Mouse (Mus musculus) mature B cell (primary cell): ENCODE measurements around the gene Vil1.

Source experiments
- in situ Hi-C: fragments of 300-500 bp; cut with MboI; formaldehyde crosslinking; loops from 2 replicates; pipeline ENCODE4 v1.14.3; 2019

Vil1 gene

DNA sequence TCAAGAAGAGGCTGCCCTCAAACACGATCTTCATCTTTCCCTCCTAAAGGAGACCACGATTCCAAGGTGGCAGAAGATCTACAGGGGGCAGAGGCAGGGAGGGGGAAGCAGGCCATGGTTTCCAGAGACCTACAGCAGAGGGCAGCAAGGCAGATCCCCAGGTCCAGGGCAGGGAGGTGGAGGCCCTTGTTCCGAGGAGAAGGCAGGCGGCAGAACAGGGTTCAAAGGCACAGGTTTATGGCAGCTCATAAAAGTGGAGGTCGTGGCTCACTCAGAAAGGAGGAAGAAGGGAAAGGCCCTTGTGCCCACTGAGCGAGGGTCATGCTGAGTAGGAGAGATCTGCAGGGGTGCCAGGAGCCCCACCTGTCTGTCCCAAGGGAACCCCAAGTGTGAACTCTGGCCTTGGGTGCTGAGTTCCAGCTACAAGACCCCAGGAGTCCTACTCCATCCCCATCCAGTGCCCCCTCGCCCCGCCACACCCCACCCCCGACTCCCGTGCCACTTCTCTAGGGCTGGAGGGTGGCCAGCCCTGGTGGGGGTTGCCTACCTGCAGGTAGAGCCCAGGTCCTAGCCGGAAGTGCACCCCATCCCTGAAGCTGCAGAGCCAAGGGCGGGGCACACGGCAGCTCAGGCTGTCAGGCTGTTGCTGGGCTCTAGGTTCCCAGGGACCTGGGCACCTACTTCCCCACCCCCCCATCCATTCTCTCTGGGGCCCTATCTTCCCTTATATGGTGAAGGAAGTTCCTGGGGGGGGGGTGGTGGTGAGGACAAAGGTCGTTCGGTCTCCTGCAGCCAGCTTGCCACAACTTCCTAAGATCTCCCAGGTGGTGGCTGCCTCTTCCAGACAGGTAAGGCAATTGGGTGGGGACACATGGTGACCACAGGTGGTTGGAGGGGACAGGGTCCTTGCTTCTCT, at the start of gene Vil1:
Gene Vil1, plus strand, starts transcription at position 788 of the 916 bp plus-strand sequence.
- in situ Hi-C loops, result no loop called here

DNA sequence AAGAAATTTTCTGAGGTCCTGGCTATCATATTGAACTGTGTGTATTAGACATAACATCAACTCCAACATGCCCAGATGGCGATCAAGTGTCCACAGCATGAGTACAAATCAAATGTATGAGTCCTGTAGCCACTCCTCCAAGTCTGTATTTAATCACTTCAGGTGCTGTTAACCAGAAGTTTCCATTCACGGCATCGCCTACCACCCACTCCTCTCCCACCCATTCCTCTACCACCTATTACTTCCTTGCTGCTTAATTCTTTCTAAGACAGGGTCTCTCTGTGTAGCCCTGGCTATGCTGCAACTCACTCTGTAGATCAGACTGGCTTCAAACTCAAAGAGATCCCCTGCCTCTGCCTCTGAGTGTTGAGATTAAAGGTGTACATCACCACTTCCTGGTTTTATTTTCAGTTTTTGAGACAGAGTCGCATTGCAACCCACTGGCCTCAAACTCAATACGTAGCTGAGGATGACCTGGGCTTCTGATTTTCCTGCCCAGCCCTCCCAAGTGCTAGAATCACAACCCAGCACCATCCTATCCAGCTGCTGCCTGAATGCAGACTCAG, 49.1 kb upstream of the Vil1 start:
- in situ Hi-C loops, result no loop called here

DNA sequence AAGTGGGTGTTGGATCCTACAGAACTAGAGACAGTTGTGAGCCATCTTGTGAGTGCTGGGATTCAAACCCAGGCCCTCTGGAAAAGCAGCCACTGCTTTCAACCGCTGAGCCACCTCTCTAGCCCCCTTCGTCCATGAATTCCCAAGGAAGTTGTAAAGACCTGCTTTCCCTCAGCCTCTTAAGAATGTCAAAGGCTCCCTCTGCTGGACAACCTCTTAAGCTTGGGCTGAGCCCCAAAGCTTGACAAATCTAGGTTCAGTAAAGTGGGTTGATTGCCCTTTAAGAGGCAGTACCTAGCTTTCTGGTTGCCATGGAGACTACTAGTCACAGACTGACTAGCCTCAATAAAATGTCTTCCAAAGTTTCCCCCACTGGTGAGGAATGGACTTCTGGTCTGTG, 47.4 kb upstream of the Vil1 start, which contains the start of gene Catip:
Gene Catip, plus strand, starts transcription at position 297 of the 400 bp plus-strand sequence.
- in situ Hi-C loops, result no loop called here

DNA sequence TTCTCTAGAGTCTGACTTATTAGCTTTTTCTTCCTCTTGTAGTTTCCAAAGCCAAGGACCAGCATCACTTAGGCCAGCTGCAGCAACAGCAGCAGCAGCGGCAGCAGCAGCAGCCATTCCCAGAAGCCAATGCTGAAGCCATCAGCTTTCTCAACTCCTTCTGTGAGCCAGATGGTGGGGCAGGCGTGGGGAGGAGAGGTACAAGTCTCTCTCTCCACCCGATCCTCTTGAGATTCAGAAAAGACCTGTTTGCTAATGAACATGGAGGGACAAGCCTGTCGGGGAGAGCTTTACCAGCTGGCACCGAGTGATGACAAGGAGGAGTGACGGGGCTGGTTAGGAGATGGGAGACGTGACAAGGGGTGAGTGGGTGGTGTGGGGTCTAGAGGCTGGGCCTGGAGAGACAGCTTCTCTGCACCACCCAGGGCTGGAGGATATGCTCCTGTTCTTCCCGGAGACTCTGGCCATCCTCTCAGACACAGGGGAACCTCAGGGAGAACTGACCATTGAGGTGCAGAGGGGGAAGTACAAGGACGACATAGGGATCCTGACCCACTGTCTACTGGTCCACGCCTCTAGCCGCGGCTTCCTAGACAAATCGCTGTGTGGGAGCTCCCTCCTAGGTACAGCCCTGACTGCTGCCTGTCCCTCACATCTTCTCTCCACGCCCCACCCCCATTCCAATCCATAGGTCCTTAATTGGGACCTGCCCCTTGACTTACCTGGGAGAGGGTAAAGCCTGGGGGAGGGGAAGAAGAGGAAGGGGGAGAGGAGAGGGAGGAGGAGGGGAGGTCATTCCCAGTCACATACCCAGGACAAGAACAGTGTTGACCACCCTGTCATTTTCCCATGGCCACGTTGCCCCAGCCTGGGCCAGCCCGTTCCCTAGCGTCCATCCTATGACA, 46.6 kb upstream of the Vil1 start:
- in situ Hi-C loops, result no loop called here

DNA sequence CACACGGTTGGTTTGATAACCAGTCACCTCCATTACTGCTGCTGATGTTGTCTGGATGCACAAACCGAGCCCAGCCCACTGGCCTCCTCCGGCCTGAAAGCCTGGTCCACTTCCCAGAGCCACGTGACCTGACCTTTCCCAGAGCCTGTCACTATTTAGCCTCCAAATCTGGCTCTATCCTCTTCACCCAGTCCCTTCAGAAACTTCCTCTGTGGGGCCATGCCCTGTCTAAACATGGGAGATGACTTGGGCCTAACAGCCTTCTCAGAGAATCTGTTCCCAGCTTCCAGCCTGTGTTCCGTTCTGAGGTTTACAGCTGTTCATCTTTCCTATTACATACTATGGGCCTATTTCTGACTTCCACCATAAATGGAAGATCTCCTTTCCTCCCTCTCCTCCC, 45.7 kb upstream of the Vil1 start:
- in situ Hi-C loops, result no loop called here

DNA sequence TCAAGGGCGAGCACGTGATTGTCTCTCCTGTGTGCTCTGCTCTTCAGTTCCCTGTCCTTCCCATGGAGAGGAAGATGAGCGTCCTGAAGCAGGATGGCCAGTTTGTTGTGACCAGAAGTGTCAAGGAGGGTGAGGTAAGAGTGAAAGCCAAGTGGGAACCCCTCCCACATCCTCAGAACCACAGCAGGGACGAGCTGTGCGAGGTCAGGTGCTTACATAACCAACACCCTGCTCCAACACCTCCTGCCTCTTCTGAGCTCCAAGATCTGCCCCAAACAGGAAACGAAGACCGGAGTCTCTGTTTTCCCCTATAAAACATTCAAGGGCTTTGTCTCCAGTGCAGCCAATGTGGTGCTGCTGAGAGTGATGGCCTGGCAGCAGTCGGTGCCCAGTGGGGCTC, 44.9 kb upstream of the Vil1 start:
- in situ Hi-C loops, result no loop called here

DNA sequence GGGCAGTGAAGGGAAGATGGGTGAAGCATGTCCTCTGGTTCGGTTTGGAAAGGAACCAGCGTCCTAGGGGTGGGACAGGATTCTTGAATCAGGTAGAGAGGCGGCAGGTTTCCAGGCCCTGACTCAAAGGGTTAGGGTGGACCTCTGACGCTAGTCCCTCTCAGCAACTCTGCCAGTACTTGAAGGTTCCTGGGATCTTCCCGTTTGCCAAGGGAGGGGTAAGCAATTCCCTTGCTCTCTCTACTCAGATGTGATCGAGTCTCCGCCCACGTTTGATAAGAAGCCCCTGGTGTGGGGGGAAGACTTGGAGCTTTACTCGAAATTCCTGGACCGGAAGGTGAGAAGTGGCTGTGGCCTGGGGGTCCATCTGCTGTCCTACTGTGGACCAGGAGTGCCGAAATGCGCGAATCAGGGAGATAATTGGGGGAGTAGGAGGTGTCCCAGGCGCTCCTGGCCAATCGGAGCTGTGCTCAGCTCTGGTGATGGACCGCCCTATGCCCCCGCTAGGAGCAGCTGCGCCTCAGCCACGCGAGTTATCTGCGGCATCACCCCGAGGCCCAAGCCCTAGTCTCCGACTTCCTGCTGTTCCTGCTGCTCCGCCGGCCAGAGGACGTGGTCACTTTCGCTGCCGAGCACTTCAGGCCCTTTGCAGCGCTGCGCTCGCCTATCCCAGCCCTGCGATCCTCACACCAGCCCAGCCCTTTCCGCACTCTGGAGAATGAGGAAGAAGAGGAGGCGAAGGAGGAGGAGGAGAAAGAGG, 41.1 kb upstream of the Vil1 start:
- in situ Hi-C loops, result no loop called here

DNA sequence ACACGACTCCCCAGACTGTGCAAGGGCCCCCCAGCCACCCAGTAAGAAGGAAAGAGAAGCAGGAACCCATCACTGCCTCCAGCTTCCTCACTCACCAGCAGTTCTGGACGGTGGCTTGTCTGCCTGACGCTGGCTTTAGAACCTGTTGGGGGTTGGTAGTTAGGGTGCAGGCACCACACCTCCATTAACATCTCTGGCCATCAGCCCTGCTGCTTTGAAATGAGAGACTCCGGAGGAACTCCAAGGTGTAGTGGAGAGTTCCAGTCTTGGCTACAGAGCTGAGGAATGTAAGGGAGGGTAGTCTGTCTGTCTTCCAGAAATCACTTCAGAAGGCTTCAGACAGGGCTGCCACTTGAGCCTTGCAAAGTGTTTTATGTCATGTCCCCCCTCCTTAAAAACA, 39.1 kb upstream of the Vil1 start:
- in situ Hi-C loops, result no loop called here

DNA sequence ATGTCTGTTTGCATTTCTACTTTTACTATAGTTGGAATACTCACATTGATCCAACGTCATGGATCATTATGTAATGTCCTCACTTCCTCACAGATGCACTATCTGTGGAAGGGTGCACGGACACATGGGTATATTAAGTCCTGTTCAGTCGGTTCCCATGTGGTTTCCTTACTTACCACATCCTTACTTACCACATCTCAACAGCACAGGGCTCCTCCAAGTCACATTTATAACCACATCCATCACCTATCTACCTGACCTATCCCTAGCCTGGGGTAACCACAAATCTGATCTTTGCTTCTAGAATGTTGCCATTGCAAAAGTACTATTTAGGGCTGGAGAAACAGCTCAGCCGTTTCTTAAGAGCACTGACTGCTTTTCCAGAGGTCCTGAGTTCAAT, 35.8 kb upstream of the Vil1 start:
- in situ Hi-C loops, result no loop called here

DNA sequence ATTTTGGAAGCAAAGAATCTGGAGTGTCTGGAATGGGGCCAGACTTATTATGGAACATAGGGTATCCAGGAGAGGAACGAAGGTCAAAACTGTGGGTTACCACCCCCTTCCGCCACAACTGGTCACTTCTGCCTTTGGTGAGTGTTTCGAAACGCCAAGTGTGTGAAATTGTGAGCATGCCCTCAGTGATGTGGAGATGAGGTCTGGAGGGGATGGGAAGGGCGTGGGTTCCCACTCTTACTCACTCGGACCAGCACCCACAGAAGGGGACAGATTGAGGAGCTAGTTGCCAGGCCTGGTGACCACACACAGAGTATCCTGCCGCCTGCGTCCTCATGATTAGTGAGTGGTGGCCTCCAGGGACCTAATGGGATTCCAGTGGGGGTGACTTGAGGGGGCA, 34.2 kb upstream of the Vil1 start, which contains the start of gene Slc11a1:
Gene Slc11a1, plus strand, starts transcription at position 216 of the 400 bp plus-strand sequence.
- in situ Hi-C loops, result no loop called here

DNA sequence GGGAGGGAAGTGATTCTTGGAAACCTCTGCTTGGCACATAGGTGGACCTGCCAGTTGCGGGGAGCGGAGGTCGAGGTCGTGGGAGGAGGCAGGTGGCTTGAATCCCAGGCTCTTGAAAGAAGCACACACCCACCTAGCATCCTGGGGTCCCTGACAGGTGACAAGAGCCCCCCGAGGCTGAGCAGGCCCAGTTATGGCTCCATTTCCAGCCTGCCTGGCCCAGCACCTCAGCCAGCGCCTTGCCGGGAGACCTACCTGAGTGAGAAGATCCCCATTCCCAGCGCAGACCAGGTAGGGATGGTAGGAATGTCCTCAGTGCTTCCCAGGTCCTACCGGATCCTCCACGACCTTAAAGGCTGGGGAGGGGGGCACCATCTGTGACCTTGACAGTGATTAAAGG, 33.6 kb upstream of the Vil1 start:
- in situ Hi-C loops, result no loop called here

DNA sequence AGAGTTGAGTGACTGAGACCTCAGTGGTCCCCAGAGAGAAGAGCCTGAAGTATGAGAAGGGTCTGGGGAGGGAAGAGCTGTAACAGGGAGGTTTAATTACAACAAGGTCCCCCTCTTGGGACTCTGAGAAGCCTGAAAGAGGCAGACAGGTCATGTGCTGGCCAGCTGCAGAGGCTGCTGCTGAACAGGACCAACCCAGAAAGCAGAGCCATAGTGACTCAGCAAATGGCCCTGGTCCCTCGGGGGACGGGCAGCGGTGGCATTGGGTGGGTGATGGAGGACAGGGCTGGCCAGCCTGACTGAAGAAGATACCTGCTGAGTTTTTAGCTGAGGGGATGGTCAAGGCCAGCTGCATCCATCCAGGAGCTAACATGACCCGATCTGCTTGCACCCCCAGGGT, 32.8 kb upstream of the Vil1 start:
- in situ Hi-C loops, result no loop called here

DNA sequence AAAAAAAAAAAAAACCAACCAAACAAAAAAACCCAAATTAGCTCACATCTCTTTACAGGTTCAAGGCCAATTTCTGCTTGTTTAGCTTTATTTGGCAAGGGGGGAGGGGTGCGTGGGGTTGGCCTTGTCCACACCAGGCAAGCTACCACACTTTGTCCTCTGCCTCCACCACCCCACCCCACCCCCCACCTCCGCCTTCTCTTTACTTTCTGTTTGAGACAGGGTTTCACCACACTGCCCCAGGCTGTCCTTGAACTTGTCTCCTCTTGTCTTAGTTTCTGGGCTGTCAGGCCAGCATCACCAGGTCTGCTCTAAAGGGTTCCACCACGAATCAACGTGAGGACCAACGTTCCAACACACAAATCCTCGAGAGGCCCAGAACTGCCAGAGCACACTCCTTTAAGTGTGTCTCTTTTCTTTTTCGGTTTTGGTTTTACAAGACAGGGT, 30.1 kb upstream of the Vil1 start:
- in situ Hi-C loops, result no loop called here

DNA sequence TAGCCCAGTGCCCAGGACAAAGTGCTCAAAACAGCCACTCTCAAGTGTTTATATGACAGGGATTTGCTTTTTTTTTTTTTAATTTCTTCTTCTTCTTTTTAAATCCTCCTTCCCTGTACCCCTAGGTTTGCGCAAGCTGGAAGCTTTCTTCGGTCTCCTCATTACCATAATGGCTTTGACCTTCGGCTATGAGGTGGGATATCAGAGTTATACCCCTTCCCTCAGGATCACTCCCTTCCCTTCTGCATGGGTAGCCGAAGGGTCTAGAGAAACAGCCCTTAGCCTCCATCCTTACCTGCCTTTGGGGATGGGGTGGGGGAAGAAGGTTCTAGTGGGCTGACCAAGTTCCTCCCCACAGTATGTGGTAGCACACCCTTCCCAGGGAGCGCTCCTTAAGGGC, 28.7 kb upstream of the Vil1 start:
- in situ Hi-C loops, result no loop called here

DNA sequence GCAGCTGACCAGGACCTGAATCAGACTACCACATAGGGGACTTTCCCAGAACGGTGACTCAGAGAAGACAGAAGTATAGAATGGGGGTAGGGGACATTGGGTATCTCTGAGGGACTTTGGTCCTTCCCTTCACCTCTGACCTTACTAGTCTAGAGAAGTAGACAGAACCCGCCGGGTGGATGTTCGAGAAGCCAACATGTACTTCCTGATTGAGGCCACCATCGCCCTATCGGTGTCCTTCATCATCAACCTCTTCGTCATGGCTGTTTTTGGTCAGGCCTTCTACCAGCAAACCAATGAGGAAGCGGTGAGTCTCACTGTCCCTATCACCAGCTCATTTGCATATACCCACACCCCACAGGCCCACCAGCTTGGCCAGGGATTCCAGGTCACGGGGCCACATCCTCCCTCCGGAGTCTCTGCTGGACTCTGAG, 27.6 kb upstream of the Vil1 start:
- in situ Hi-C loops, result no loop called here

DNA sequence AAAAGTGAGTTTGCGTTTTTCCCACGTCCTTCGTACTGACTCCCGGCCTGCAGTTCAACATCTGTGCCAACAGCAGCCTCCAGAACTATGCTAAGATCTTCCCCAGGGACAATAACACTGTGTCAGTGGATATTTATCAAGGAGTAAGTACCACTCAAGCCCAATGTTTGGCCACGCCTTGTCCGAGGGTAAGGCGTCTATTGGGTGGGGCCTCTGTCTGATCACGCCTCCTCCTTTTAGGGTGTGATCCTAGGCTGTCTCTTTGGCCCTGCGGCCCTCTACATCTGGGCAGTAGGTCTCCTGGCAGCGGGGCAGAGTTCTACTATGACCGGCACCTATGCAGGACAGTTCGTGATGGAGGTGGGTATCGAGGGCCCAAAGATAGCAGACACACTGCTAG, 25.8 kb upstream of the Vil1 start:
- in situ Hi-C loops, result no loop called here

DNA sequence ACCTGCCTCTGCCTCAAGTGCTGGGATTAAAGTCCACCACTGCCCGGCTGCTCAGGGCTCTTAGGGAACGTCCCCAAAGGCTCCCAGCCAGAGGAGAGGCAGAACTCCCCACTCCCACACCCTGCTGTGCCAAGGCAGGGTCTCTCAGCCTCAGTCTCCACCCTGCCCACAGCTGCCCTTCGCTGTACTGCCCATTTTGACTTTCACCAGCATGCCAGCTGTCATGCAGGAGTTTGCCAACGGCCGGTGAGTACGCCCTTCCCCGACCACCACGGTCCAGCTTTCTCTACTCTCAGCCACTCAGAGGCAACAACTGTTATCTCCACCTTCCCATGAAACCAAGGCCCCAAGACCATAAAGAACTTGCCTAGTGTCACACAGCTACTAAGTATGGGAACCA, 24.7 kb upstream of the Vil1 start:
- in situ Hi-C loops, result no loop called here

DNA sequence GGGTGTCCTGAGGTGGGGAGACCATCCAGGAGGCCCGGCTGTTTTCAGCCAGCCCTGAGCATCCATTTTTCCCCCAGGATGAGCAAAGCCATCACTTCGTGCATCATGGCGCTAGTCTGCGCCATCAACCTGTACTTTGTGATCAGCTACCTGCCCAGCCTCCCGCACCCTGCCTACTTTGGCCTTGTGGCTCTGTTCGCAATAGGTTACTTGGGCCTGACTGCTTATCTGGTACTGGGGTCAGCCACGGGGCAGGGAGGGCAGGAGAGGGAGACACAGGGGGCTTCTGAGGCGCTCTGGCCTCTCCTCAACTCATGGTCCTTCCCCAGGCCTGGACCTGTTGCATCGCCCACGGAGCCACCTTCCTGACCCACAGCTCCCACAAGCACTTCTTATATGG, 24.1 kb upstream of the Vil1 start:
- in situ Hi-C loops, result no loop called here

DNA sequence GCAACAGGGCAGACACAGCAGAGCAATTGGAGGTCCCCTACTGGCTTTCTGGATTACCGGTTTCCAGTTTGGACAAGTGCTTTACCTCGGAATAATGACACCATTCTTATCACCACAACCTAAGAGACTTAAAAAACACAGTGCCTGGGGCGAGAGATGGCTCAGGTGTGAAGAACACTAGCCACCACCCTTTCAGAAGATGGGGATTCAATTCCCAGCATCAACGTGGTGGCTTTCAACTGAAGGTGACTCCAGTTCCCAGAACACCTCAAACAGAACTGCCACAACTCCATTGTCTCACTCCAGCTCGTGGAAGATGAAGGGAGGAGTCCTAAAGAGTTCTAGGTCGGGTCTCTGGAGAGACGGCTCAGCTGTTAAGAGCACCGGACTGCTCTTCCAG, 23.6 kb upstream of the Vil1 start:
- in situ Hi-C loops, result no loop called here

DNA sequence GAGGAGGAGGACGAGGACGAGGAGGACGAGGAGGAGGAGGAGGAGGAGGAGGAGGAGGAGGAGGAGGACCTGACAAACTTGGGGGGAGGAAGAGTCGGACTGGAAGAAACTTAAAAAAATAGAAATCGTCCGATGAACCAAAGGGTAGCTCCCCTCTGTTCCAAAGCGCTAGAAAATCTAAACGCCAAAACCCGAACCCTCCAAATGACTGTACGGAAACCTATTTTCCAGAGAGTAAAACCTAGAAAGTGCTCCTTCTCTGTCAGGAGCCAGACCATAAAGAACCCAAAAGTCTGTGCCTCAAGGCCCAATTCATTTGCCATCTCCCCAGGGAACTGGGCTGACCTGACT, 22.8 kb upstream of the Vil1 start:
- in situ Hi-C loops, result no loop called here

DNA sequence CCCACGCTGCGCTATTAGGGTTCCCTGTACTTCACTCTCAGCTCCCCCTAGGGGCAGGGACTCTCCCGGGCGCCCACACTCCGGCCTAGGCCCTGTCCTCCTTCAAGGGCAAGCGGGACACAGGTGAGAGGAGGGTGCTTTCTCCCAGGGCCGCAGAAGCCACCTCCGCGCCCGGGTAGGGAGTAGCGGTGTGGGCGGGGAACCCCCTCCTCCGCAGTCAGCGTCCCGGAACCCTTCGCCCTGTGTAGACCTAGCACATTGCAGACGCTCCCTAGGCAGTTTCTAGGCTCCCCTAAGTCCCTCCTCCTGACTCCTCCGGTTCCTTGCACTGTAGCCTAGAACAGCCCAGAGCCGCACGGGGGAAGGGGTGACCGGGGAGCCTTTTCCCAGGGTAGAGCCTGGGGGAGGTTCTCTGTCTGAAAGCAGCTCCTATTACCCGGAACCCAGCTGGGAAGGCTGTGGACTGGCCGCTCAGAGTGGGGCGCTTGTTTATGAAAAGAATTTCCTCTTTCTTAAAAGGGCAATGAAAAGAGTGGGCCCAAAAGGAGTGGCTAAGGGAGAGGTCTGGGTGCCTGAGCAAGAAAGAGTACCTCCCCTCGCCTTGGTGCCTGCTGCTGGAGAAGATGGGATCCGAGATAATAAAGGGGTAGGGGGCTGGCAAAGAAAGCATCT, 22.3 kb upstream of the Vil1 start:
- in situ Hi-C loops, result no loop called here
